Mouse (Mus musculus) lung, embryonic 16.5 days (tissue): ENCODE results near the gene Grip2. TPM values are rescaled to one million over a fixed set of nuclear protein-coding genes. Genes with fewer than 3 reads are reported as not detected.

Experiments
- ATAC-seq: fragments of 200-750 bp; cut with Nextera tagmentation; 2 replicates; pipeline ENCODE4 v1.8.0; 2017; ENCODE audit warnings: low read depth, mild to moderate bottlenecking, moderate library complexity
- H3K27ac ChIP-seq: fragments of 300-500 bp; sonication (generic); 2 replicates; pipeline ENCODE4 v1.5.1; 2014; ENCODE audit warnings: mild to moderate bottlenecking, control low read depth, low read length
- H3K27me3 ChIP-seq: fragments of 300-500 bp; sonication (generic); 2 replicates; pipeline ENCODE4 v1.6.1; 2014; ENCODE audit warnings: low read depth, low read length, mixed read lengths; ENCODE audit not compliant: control insufficient read depth, insufficient read depth
- H3K36me3 ChIP-seq: fragments of 300-500 bp; sonication (generic); 2 replicates; pipeline ENCODE4 v1.6.1; 2014; ENCODE audit warnings: low read length; ENCODE audit not compliant: control insufficient read depth, insufficient read depth
- H3K4me1 ChIP-seq: fragments of 300-500 bp; sonication (generic); replicated peaks from 2 replicates; pipeline ENCODE4 v1.6.1; 2014; ENCODE audit warnings: low read length, mixed read lengths; ENCODE audit not compliant: control insufficient read depth, insufficient read depth
- H3K4me2 ChIP-seq: fragments of 300-500 bp; sonication (generic); 2 replicates; pipeline ENCODE4 v1.6.1; 2014; ENCODE audit warnings: low read depth, low read length, control low read depth
- H3K4me3 ChIP-seq: fragments of 300-500 bp; sonication (generic); 2 replicates; pipeline ENCODE4 v1.5.1; 2014; ENCODE audit warnings: mild to moderate bottlenecking, low read length, control low read depth
- H3K9ac ChIP-seq: fragments of 300-500 bp; sonication (generic); 2 replicates; pipeline ENCODE4 v1.6.1; 2014; ENCODE audit warnings: low read length, control low read depth
- H3K9me3 ChIP-seq: fragments of 300-500 bp; sonication (generic); 2 replicates; pipeline ENCODE4 v1.6.1; 2016; ENCODE audit warnings: low read length; ENCODE audit not compliant: control insufficient read depth
- WGBS: fragments of 180-500 bp; shearing (Covaris S2); extraction: QIAGEN DNeasy Blood & Tissue Kit; methylation state at CpG from one replicate; pipeline ENCODE4 v1.1.7; 2014; 5-methylcytosine and 5-hydroxymethylcytosine counted together
- polyA plus RNA-seq: library from polyadenylated mRNA; unstranded; fragments of >200 nt; fragmentation: Nextera tagmentation; extraction: Ambion mirVana; gene quantifications from 2 replicates; pipeline ENCODE4 v1.2.1, GENCODE M21; 2015

Grip2 gene
- polyA plus RNA-seq, 1 experiment from 2014 or later = 0.46 TPM

DNA sequence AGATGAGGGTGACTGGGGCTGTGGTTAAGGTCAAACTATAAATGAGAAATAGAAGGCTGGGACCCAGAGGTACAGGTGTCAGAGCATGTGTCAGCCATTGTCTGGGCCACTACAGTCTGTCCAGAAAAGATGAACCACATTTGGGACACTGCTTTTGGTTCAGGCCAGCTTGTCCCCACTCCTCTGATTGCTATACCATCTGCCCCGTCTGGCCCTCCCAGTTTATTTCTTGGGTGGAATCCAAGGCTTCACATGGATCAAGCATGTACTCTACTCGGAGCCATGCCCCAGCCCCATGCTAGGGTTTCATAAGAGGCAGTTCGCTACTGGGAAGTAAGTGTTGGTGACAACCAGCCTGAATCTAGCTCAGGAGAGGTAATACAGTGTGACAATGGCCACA lies 81.8 kb downstream of the Grip2 start:
- Histone ChIP-seq H3K36me3 (peaks cover 20% of the 10 kb centered on the region), H3K9me3 (no peaks in the 10 kb centered on the region), H3K9ac (no peak overlapping the region), H3K4me1 (no peaks in the 10 kb centered on the region), H3K4me3 (no peak overlapping the region), H3K4me2 (no peak overlapping the region), H3K27ac (no peak overlapping the region), H3K27me3 (no peaks in the 10 kb centered on the region)
- ATAC-seq = no peak
- 70% methylated on average over 3 of the region's 3 CpGs for WGBS

DNA sequence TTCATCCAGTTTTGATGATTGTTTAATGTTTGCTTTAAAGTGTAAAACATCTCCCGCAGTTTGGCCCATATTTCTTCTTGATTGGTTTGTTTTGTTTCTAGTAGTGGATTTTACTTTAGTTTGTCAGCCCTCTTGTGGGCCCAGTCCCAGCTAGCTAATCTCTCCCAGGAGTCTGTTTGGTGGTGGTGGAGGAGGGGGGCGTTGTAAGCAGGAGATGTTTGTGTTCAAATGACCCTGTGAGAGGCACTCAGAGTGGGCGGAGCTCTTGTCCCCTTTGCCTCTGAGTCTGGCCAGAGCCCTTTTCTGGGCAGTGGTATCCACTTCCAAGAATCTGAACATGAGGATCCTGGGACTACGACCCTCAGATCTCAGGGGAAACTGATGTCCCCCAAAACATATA lies 83.2 kb downstream of the Grip2 start:
- Histone ChIP-seq H3K4me3 (no peak overlapping the region), H3K27me3 (no peaks in the 10 kb centered on the region), H3K27ac (no peak overlapping the region), H3K4me2 (no peak overlapping the region), H3K9me3 (no peaks in the 10 kb centered on the region), H3K9ac (no peak overlapping the region), H3K4me1 (no peaks in the 10 kb centered on the region), H3K36me3 (peaks cover 13% of the 10 kb centered on the region)
- ATAC-seq = no peak
- 45% methylated on average over 4 of the region's 4 CpGs for WGBS

DNA sequence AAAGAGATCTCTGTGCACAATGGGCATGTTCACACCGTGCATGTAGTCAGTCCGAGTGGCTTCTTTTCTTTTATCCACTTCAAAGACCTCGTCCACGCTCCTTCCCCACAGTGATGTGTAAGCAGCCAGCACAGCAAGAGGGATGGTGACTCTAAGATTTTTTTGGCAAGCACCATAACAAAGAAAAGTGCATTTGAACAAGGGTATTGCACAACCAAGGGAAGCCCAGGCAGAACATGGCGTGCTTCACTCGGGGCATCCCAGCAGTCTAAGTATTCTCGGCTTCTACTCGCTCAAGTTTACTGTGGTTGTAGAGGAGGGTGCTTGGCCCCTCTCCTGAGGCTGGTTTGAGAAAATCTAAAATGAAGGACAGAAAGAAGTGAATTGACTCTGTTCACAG lies 84.1 kb downstream of the Grip2 start:
- no peaks in the 10 kb centered on the region for H3K27me3 ChIP-seq
- whole genome bisulfite sequencing = 74% methylated on average over 8 of the region's 8 CpGs
- peaks cover 7% of the 10 kb centered on the region for H3K36me3 ChIP-seq
- H3K27ac ChIP-seq = no peak overlapping the region
- H3K4me2 ChIP-seq = no peak overlapping the region
- no peaks in the 10 kb centered on the region for H3K9me3 ChIP-seq
- peaks cover 1% of the 10 kb centered on the region; the same call in 1 of the 2 replicates for H3K4me1 ChIP-seq
- no peak for ATAC-seq
- no peak overlapping the region for H3K4me3 ChIP-seq
- H3K9ac ChIP-seq = no peak overlapping the region

DNA sequence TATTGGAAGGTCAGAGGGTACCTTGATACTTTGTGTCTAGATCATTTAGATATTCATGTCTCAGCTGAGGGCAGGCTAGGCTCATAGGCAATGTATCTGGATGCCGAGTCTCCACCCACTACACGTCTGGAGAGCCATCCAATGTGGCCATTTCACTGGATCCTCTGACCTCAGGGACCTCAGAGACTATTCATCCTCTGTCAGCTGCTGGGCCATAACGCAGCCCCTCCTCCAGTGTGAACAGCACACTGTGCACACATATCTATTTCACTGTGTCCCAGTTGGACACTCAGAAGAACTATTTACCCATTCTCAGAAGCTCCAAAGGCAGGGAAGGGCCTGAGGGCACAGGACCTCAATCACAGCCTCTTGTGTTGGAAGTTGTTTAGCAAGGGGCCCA lies 84.6 kb downstream of the Grip2 start:
- Histone ChIP-seq H3K36me3 (peaks cover 7% of the 10 kb centered on the region), H3K9ac (no peak overlapping the region), H3K4me1 (peaks cover 5% of the 10 kb centered on the region; the same call in 1 of the 2 replicates), H3K4me3 (no peak overlapping the region), H3K9me3 (no peaks in the 10 kb centered on the region), H3K27ac (no peak overlapping the region), H3K4me2 (no peak overlapping the region), H3K27me3 (no peaks in the 10 kb centered on the region)
- 73% methylated on average over 3 of the region's 3 CpGs for WGBS
- ATAC-seq = no peak

DNA sequence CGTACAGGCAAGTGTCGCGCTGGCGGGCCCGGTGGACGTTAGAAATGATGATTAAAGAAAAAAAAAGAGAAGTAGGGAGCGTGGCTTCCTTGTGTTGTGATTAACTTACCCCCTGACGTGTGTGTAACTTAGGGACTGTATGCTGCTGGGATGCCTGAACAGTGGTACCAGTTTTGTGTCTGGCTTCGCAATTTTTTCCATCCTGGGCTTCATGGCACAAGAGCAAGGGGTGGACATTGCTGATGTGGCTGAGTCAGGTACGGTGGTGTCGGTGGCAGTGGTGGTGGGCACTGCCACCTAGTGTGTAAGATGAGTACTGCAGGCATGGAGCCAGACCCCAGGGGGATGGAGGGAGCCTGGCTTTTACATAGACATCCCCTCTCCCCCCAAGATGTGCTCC lies 86.0 kb downstream of the Grip2 start:
- H3K36me3 ChIP-seq = peaks cover 7% of the 10 kb centered on the region
- H3K27ac ChIP-seq = no peak overlapping the region
- no peaks in the 10 kb centered on the region for H3K9me3 ChIP-seq
- peak; percentile 57; the same call in 1 of the 2 replicates for ATAC-seq
- 62% methylated on average over 11 of the region's 11 CpGs for WGBS
- no peak overlapping the region for H3K4me2 ChIP-seq
- no peak overlapping the region for H3K9ac ChIP-seq
- H3K27me3 ChIP-seq = no peaks in the 10 kb centered on the region
- no peak overlapping the region for H3K4me3 ChIP-seq
- peaks cover 10% of the 10 kb centered on the region for H3K4me1 ChIP-seq

GRCm38 (mm10) chr6:91738058-91738457 lies 89.0 kb downstream of the Grip2 start:
- Histone ChIP-seq H3K27me3 (no peaks in the 10 kb centered on the region), H3K4me3 (no peak overlapping the region), H3K9me3 (no peaks in the 10 kb centered on the region), H3K4me2 (no peak overlapping the region), H3K36me3 (peaks cover 16% of the 10 kb centered on the region), H3K27ac (peak overlapping the region; percentile 24; the same call in 1 of the 2 replicates), H3K9ac (no peak overlapping the region), H3K4me1 (peaks cover 10% of the 10 kb centered on the region)
- peak; percentile 35 for ATAC-seq
- 37% methylated on average over 5 of the region's 5 CpGs for WGBS

GRCm38 (mm10) chr6:91737451-91737850 lies 89.6 kb downstream of the Grip2 start:
- Histone ChIP-seq H3K4me3 (no peak overlapping the region), H3K36me3 (peaks cover 18% of the 10 kb centered on the region), H3K4me2 (no peak overlapping the region), H3K9me3 (no peaks in the 10 kb centered on the region), H3K4me1 (peaks cover 10% of the 10 kb centered on the region), H3K27me3 (no peaks in the 10 kb centered on the region), H3K9ac (no peak overlapping the region), H3K27ac (no peak overlapping the region)
- WGBS = 81% methylated on average over 7 of the region's 7 CpGs
- ATAC-seq = no peak

GRCm38 (mm10) chr6:91736471-91736870 lies 90.6 kb downstream of the Grip2 start:
- Histone ChIP-seq H3K4me3 (no peak overlapping the region), H3K9ac (no peak overlapping the region), H3K4me2 (no peak overlapping the region), H3K36me3 (peaks cover 16% of the 10 kb centered on the region), H3K27me3 (no peaks in the 10 kb centered on the region), H3K27ac (peak overlapping the region; percentile 38), H3K4me1 (peaks cover 10% of the 10 kb centered on the region), H3K9me3 (no peaks in the 10 kb centered on the region)
- peak; percentile 66 for ATAC-seq
- WGBS = 40% methylated on average over 5 of the region's 5 CpGs

GRCm38 (mm10) chr6:91732138-91732537 lies 94.9 kb downstream of the Grip2 start:
- H3K4me2 ChIP-seq = no peak overlapping the region
- peaks cover 30% of the 10 kb centered on the region for H3K4me1 ChIP-seq
- no peak overlapping the region for H3K4me3 ChIP-seq
- H3K27ac ChIP-seq = no peak overlapping the region
- H3K9ac ChIP-seq = no peak overlapping the region
- 82% methylated on average over 11 of the region's 11 CpGs for WGBS
- H3K27me3 ChIP-seq = no peaks in the 10 kb centered on the region
- H3K9me3 ChIP-seq = no peaks in the 10 kb centered on the region
- ATAC-seq = no peak
- H3K36me3 ChIP-seq = peaks cover 13% of the 10 kb centered on the region

DNA sequence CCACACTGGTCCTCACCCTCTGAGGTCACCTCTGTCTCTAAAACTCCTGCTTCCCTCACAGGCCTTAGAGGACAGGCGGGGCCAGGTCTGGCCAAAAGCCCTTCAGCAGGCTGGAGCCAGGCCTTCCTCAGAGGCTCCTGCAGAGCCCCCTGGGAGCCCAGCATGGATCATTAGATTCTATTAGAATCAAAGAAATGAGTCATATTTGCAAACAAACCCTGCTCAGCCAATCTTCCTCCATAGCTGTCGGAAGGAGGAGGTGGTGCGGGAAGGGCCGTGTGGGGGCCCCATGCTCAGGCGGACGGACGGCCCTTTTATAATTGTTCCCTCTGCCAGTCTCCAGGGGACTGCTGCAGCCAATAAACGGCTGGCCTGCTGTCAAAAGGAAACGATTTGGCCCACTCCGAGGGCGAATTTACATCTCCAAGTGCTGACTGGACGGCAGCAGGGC lies 97.3 kb downstream of the Grip2 start:
- H3K9ac ChIP-seq = peak overlapping the region; percentile 17

More for the DNA sequence above, 97.3 kb downstream of the Grip2 start:
- H3K36me3 ChIP-seq = peaks cover 16% of the 10 kb centered on the region
- H3K9me3 ChIP-seq = no peaks in the 10 kb centered on the region
- no peak overlapping the region for H3K4me3 ChIP-seq
- H3K4me1 ChIP-seq = peaks cover 25% of the 10 kb centered on the region
- no peak overlapping the region; the same call in 1 of the 2 replicates for H3K4me2 ChIP-seq
- no peaks in the 10 kb centered on the region for H3K27me3 ChIP-seq
- peak; percentile 91 for ATAC-seq
- 17% methylated on average over 12 of the region's 12 CpGs for WGBS
- H3K27ac ChIP-seq = peak overlapping the region; percentile 79
